Mouse (Mus musculus) thymus, postnatal 14 days (tissue): ENCODE measurements around the gene Ndrg2.
A peak's percentile ranks its signal among the peaks of the same experiment; 100 is the strongest.
"Not testable (repeated sequence)": the region's sequence is repeated elsewhere in the genome, so short reads cannot be mapped to it uniquely, and the experiment has no call there.

Source experiments
- DNase-seq: peaks from one replicate; pipeline ENCODE4 v3.0.0; 2021

The Ndrg2 gene

DNA sequence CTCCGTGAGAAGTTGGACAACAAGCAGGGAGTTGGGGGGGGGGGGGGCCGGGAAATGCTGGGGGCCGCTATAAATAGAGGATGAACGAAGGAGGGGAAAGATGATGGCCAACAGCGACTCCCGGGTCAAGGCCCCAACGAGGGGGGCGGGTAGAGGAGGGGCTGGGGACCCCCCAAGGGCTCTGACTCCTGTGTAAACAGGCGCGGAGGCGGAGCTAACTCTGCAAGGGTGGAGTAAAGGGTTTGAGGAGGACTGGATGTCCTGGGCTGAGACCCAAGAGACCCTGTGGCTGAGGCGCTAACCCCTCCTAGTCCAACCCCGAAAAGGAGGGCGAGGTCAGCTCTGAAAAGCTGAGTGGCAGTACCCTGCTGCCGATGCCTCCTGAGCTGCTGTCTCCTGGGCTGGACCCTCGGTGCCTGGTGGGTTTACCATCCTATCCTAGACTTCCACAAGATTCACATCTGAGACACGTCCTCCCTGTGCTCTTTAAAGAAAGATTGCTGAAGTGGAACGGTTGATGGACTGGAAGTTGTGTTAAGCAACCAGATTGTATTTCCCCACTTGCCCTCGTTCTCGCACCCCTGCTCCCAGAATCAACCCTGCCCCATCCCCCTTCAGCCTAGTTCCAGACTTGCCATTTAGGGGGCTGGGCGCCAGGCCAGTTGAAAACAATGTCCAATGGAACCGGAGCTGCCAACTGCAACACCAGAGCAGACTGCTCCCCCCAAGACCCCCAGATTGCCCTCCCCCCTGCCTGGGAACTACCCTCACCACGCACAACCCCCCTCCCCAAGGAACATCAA lies at the start of gene Ndrg2:
TSS of gene Ndrg2 (minus strand) at position 199 of the 803 bp plus-strand sequence.
- peak; percentile 76 for DNase-seq

GRCm38 (mm10) chr14:51960316-51960715 lies 46.4 kb upstream of the Ndrg2 start:
- no peak for DNase-seq

GRCm38 (mm10) chr14:51943336-51943735 lies 29.4 kb upstream of the Ndrg2 start:
- DNase-seq: no peak

DNA sequence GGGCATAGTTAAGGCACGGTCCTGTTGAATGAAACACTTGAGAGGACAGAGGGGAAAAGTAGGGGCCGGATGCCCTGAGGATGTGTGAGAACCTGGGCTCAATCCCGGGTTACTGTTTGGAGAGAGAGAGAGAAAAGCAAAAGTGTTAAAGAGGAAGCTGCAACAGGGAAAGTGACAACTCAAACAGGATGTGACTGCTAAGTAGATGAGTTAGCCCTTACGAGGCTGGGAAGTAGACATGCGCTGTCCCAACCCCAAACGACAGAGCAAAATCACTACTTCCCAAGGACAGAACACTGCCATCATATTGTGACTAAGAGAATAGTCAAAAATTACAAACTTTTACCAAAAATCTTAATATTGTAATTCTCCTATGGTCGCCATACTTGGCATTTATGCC lies 28.3 kb upstream of the Ndrg2 start:
- DNase-seq: no peak

GRCm38 (mm10) chr14:51941577-51941976 lies 27.6 kb upstream of the Ndrg2 start:
- DNase-seq: no peak

- DNase-seq: no peak
These were observed 27.1 kb upstream of the Ndrg2 start for GRCm38 (mm10) chr14:51940944-51941560.

GRCm38 (mm10) chr14:51939005-51939404 lies 25.0 kb upstream of the Ndrg2 start:
- DNase-seq: no peak

- no peak for DNase-seq
These were observed 18.4 kb upstream of the Ndrg2 start for GRCm38 (mm10) chr14:51932092-51933020.

GRCm38 (mm10) chr14:51930824-51931223 lies 16.9 kb upstream of the Ndrg2 start:
- DNase-seq: peak; percentile 68

GRCm38 (mm10) chr14:51929968-51930367 lies 16.0 kb upstream of the Ndrg2 start:
- DNase-seq: no peak

- no peak for DNase-seq
These were observed 15.5 kb upstream of the Ndrg2 start for GRCm38 (mm10) chr14:51929309-51929943.

GRCm38 (mm10) chr14:51926930-51927329 lies 13.0 kb upstream of the Ndrg2 start:
- DNase-seq: not testable (repeated sequence)

DNA sequence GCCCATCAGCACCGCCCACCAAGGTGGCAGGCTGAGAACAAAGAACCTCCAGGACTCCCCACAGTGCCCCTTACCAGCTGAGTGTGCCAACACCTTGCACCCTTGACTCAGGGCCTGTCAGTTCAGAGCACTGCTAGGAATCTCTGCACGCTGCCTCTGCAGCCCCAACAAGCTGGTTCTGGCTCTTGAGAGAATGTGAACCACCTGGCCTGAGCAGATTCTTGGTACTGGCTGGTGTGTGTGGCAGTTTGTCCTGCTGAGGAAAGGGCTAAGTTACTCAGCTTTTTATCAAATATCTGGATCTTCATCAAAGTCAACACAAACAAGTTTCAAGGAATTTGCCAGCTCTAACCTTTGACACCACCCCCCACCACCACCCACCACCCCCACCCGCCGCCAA lies 9.5 kb upstream of the Ndrg2 start:
- no peak for DNase-seq

- no peak for DNase-seq
These were observed 9.0 kb upstream of the Ndrg2 start for GRCm38 (mm10) chr14:51922910-51923309.

GRCm38 (mm10) chr14:51922571-51922865 lies 8.6 kb upstream of the Ndrg2 start, which contains the start of gene Rnase13:
Gene Rnase13 (minus strand): TSS chr14:51922773.
- no peak for DNase-seq

GRCm38 (mm10) chr14:51921759-51922570 lies 8.0 kb upstream of the Ndrg2 start:
- no peak for DNase-seq

DNA sequence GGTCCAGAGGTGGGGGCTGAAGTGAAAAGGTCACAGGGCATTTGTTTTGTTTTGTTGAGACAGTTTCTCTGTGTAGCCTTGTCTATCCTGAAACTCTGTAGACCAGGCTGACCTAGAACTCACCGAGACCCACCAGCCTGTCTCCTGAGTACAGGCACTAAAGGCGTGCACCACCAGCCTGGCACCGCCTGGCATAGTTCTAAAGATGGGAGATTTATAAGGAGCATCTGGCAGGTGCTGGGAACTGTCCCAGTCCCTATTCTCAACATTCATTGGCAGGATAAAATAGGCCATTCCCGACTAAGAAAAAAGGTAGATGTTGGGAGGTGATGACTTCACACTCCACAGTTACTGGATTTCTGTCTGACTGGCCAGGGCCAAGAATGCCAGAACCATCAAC lies 5.0 kb upstream of the Ndrg2 start:
- no peak for DNase-seq

DNA sequence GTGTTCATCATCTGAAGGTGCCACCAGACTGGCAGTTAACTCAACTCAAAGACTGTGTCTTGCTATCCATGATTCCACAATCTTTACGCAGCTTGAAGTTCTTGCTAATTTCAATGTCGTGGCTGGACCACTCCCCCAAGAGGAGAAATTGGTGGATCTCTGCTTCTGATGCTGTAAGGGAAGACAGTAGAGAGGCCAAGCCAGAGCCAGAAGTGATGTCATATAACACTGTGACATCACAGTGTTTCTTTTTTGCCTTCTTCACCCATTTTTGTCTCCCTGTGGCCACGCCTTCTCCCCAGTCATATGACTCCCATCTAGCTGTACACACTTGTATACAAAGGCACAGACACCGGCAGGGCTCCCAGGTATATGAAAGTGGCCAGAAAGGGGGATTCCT lies 4.2 kb upstream of the Ndrg2 start, which contains the start of gene Tppp2:
TSS of gene Tppp2 (plus strand) at position 301 of the 400 bp plus-strand sequence.
- no peak for DNase-seq

DNA sequence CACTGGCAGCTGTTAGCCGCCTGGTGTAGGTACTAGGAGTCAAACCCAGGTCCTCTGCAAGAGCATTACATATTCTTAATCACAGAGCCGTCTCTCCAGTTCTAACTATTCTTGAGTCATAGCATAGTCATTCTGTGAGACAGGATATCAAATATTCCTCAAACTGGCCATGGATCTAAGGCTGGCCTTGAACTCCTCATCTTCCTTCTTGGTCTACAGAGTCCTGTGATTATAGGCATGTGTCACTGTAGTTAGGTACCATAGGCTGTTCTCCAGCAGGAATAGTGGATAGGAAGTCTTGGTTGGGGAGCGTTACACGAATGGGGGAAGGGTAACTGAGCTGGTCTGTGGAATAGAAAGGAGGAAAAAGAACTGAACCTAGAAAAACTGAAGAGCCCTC lies 2.6 kb upstream of the Ndrg2 start:
- DNase-seq: no peak

DNA sequence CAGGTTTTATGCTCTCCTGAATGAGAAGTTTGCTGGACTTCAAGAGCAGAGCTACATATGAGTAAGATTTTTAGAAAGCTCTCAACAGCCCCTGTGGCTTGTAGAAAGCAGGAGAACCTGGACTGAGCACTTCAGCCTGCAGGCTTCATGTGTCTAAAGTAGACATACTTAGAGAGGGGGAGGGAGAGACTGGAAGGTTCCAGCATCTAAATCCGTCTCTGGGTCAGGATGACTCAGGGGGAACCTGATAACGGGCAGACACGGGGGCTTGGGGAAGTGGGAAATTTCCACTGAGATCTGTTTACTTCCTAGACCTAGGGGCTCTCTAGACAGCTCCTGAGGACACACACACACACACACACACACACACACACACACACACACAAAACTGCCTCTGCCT lies 1.1 kb upstream of the Ndrg2 start:
- no peak for DNase-seq

- DNase-seq: peak; percentile 97
These were observed 647 bp downstream of the Ndrg2 start for GRCm38 (mm10) chr14:51913062-51913959.
